Mouse (Mus musculus) heart, postnatal 25 days (tissue): ENCODE results near the gene Ndufaf5. TPM values are rescaled to one million over a fixed set of nuclear protein-coding genes. Genes with fewer than 3 reads are reported as not detected.
"Not testable (repeated sequence)": the region's sequence is repeated elsewhere in the genome, so short reads cannot be mapped to it uniquely, and the experiment has no call there.

Source experiments
- DNase-seq: peaks from one replicate; pipeline ENCODE4 v3.0.0; 2022; ENCODE audit warnings: low spot score
- intact Hi-C: fragments of 180-260 bp; cut with DNase I; formaldehyde crosslinking; loops from one replicate; pipeline ENCODE4 v1.15.1; 2025
- total RNA-seq, 2 experiments: library from RNA; stranded (reverse); gene quantifications; 2 replicates each; pipeline ENCODE4 v1.2.3; 2021

Ndufaf5 gene
- 10 to 100 TPM; 35.4 to 37.7 TPM for total RNA-seq

- intact Hi-C loops, result loop anchor here (5.0 kb wide), 1 partner anchor 227 kb away; the partner anchor contains the start of gene Macrod2
- peak; percentile 88 for DNase-seq
These were observed at the start of gene Ndufaf5, which contains the start of gene Esf1 for GRCm38 (mm10) chr2:140170127-140170802. Gene Ndufaf5 (plus strand): TSS chr2:140170649. Gene Esf1 (minus strand): TSS chr2:140170564.

GRCm38 (mm10) chr2:140125516-140125915 is 44.9 kb upstream of the Ndufaf5 start:
- DNase-seq, result no peak
- intact Hi-C loops, result no loop called here

GRCm38 (mm10) chr2:140151743-140152142 is 18.7 kb upstream of the Ndufaf5 start, which contains the start of gene Gm17374:
Gene Gm17374 (plus strand): TSS chr2:140152043.
- DNase-seq, intact Hi-C loops: not testable (repeated sequence)

- no peak for DNase-seq
- intact Hi-C loops, result loop anchor here (1.0 kb wide), 1 partner anchor 568 kb away; no protein-coding TSS in a partner anchor
These were observed 11.2 kb upstream of the Ndufaf5 start for GRCm38 (mm10) chr2:140159186-140159730.

- DNase-seq, result no peak
- intact Hi-C loops, result loop anchor here (5.0 kb wide), 1 partner anchor 386 kb away; no protein-coding TSS in a partner anchor
These were observed 7.0 kb upstream of the Ndufaf5 start for GRCm38 (mm10) chr2:140163351-140163854.

- DNase-seq, result no peak
- intact Hi-C loops, result loop anchor here (5.0 kb wide), 1 partner anchor 107 kb away; no protein-coding TSS in a partner anchor
These were observed 1.4 kb upstream of the Ndufaf5 start for GRCm38 (mm10) chr2:140169057-140169456.

DNA sequence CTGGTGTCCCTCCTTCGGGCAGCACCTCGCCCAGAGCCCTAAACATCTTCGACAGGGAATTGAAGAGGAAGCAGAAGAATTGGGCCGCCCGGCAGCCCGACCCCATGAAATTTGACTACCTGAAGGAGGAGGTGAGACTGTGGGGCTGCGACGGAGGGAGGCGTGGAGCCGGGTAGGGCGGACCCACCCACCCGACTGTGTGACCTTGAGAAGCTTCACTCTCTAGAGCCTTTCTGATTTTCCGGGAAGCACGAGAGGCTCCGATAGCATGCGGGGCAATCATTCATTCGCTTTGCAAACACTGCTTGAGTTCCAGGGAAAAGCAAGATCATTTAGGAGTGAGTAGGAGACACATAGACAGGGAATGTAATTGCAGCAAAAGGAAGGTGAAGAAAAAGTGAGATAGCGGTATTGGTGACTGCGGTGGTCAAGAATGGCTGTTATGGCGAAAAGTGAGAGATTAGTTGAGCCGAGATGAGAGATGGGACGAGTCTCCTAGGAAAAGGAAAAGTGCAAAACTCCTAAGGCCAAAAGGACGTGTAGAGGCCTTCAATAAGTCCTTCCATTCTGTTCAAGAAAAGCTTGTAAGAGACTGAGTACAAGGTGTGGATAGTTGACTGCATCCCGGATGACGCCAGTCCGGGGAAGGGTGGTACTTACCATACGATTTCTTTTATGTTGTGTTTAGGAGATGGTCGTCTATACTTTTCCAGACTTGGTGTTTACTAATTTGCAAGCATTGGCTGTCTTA is 529 bp downstream of the Ndufaf5 start:
- intact Hi-C loops, result loop anchor here (5.0 kb wide), 1 partner anchor 226 kb away; the partner anchor contains the start of gene Macrod2
- no peak for DNase-seq

DNA sequence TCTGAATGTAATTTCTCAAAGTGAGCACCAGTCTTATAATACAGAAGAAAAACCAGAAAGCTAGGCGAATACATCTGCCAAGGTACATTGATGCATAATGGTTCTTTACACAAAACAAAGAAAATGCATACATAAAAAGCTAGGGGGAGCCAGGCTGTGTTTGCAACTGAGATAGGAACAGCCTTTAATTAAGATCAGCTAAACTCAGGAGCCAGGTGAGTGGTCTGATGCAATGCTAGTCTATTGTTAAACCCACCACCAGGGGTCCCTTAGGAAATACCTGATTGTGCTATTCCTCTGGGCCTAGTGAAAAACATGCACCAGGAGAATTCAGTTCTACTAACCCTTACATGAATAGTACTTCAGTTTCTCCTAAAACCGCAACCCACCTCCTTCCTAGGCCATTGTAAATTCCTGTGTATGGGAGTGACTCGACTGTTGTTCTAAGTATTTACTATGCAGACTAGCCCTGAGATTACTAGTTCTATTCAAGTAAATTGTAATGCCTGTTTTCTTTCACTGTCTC is 15.3 kb downstream of the Ndufaf5 start:
- DNase-seq, intact Hi-C loops: not testable (repeated sequence)

GRCm38 (mm10) chr2:140200713-140201112 is 30.3 kb downstream of the Ndufaf5 start:
- DNase-seq, result no peak
- intact Hi-C loops, result loop anchor here (5.0 kb wide), 1 partner anchor 227 kb away; no protein-coding TSS in a partner anchor

GRCm38 (mm10) chr2:140202573-140202972 is 32.1 kb downstream of the Ndufaf5 start:
- no peak for DNase-seq
- intact Hi-C loops, result loop anchor here (5.0 kb wide), 1 partner anchor 225 kb away; no protein-coding TSS in a partner anchor

DNA sequence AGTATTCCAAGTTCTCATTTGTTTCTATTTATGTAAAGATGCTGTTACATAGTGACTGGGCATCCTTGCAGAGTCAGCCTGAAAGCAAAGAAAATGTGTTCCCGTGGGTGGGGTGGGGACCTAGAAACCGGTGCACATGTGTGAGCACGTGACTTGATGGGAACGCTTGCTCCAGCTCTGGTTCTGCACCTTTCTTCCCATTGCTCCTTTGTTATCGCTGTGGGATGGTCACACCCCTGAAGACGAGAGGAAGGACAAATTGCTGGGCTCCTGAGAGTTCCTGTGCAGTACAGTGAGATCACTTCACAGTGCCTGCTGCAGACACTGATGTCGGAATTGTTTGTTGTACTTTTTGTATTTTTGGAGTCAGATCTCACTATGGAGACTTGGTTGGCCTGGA is 33.3 kb downstream of the Ndufaf5 start:
- intact Hi-C loops, result loop anchor here (5.0 kb wide), 1 partner anchor 224 kb away; no protein-coding TSS in a partner anchor
- DNase-seq, result no peak

- intact Hi-C loops, result no loop called here
These were observed 44.1 kb downstream of the Ndufaf5 start for GRCm38 (mm10) chr2:140214519-140215027.

DNA sequence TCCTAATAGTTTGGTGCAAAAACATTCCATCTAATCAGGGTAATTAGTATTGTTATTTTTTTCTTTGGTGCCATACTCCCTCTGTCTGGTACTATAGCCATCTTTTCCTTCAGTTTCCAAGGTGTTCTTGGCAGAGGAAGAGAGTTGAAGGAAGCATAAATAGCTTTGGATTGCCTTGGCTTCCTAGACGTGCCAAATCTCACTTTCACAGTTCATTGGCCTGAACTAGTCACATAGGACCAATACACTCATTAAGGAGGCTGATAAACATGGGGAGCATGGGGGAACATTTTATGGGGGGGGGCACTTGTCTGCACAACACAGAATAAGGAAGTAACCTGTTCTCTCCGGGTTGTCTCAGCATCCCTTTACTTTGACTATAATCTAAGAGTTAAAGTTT is 45.0 kb downstream of the Ndufaf5 start:
- intact Hi-C loops, result no loop called here
- no peak for DNase-seq

More at GRCm38 (mm10) chr2:140214519-140215027, 44.1 kb downstream of the Ndufaf5 start:
- DNase-seq, result no peak

DNA sequence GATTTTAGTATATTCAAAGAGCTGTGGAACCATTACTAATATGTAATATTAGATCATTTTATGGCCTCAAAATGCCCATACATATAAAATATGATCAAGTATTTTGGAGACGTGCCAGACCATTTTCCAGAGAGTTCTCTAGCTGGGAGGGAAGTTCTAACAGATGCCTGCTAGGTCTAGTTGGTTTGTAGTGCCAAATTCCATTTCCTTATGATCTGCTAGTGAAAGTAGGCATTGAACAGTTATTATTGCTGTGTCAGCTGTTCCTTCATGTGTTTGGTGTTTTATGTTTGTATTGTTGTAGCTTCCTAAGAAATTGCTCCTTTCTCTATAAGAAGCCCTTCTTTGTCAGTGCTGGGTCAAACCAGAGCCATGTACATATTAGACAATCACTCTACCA is 45.5 kb downstream of the Ndufaf5 start:
- DNase-seq, result no peak
- intact Hi-C loops, result no loop called here

GRCm38 (mm10) chr2:140220325-140220724 is 49.9 kb downstream of the Ndufaf5 start:
- intact Hi-C loops, result no loop called here

DNA sequence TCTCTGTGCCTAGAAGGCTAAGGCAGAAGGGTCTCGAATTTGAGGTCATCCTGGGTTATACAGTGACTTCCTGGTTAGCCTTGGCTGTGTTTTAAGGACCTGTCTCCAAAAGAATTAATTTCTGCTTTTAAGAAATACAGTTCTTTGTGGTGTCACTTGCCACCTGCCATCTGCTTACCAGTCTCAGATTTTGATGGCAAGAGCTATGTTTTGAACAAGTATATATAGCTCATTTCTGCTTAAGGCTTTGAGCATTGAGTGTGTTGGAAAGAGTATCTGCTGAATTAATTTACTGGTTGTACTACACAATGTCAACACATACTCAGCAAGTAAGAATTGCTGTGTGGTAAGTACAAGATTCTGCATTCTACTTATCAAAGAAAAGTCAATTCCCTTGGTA is 59.8 kb downstream of the Ndufaf5 start:
- intact Hi-C loops, result no loop called here
- no peak for DNase-seq

More at GRCm38 (mm10) chr2:140220325-140220724, 49.9 kb downstream of the Ndufaf5 start:
- no peak for DNase-seq

- intact Hi-C loops, result no loop called here
- DNase-seq, result no peak
These were observed 66.8 kb downstream of the Ndufaf5 start for GRCm38 (mm10) chr2:140237245-140237644.

GRCm38 (mm10) chr2:140242398-140242797 is 71.9 kb downstream of the Ndufaf5 start:
- no peak for DNase-seq
- intact Hi-C loops, result no loop called here

- intact Hi-C loops, result no loop called here
- no peak for DNase-seq
These were observed 72.7 kb downstream of the Ndufaf5 start for GRCm38 (mm10) chr2:140243105-140243504.
